Mouse (Mus musculus) midbrain, embryonic 14.5 days (tissue): ENCODE results near the gene Gramd1b. TPM values are rescaled to one million over a fixed set of nuclear protein-coding genes. Genes with fewer than 3 reads are reported as not detected.

ENCODE experiments used
- ATAC-seq: fragments of 200-750 bp; cut with Nextera tagmentation; 2 replicates; pipeline ENCODE4 v1.8.0; 2017; ENCODE audit warnings: moderate number of reproducible peaks, moderate library complexity; ENCODE audit not compliant: low FRiP score, low TSS enrichment
- DNase-seq: peaks from one replicate; pipeline ENCODE4 v3.0.0-alpha.2; 2015
- H3K27ac ChIP-seq: fragments of 300-500 bp; sonication (generic); replicated peaks from 2 replicates; pipeline ENCODE4 v1.5.1; 2014; ENCODE audit warnings: mild to moderate bottlenecking, low read depth, low read length, moderate library complexity
- H3K27me3 ChIP-seq: fragments of 300-500 bp; sonication (generic); 2 replicates; pipeline ENCODE4 v1.6.1; 2014; ENCODE audit warnings: low read length, control low read depth, mixed read lengths; ENCODE audit not compliant: control insufficient read depth, insufficient read depth
- H3K36me3 ChIP-seq: fragments of 300-500 bp; sonication (generic); 2 replicates; pipeline ENCODE4 v1.6.1; 2014; ENCODE audit warnings: low read length, control low read depth; ENCODE audit not compliant: control insufficient read depth, insufficient read depth
- H3K4me1 ChIP-seq: fragments of 300-500 bp; sonication (generic); 2 replicates; pipeline ENCODE4 v1.6.1; 2014; ENCODE audit warnings: mild to moderate bottlenecking, antibody characterized with exemption, low read length, control low read depth; ENCODE audit not compliant: control insufficient read depth, insufficient read depth
- H3K4me2 ChIP-seq: fragments of 300-500 bp; sonication (generic); 2 replicates; pipeline ENCODE4 v1.6.1; 2014; ENCODE audit warnings: mild to moderate bottlenecking, low read length, moderate library complexity
- H3K4me3 ChIP-seq: fragments of 300-500 bp; sonication (generic); replicated peaks from 2 replicates; pipeline ENCODE4 v1.5.1; 2014; ENCODE audit warnings: low read depth, low read length
- H3K9ac ChIP-seq: fragments of 300-500 bp; sonication (generic); replicated peaks from 2 replicates; pipeline ENCODE4 v1.6.1; 2014; ENCODE audit warnings: mild to moderate bottlenecking, low read length, moderate library complexity
- H3K9me3 ChIP-seq: fragments of 300-500 bp; sonication (generic); 2 replicates; pipeline ENCODE4 v1.6.1; 2016; ENCODE audit warnings: low read length, control low read depth, mixed read lengths; ENCODE audit not compliant: control insufficient read depth
- WGBS: fragments of 180-500 bp; shearing (Covaris S2); extraction: QIAGEN DNeasy Blood & Tissue Kit; methylation state at CpG from one replicate; pipeline ENCODE4 v1.1.7; 2014; 5-methylcytosine and 5-hydroxymethylcytosine counted together
- polyA plus RNA-seq: library from polyadenylated mRNA; unstranded; fragments of >200 nt; fragmentation: Nextera tagmentation; extraction: Ambion mirVana; gene quantifications from 2 replicates; pipeline ENCODE4 v1.2.1, GENCODE M21; 2014

The Gramd1b gene
- polyA plus RNA-seq, 1 experiment from 2014 or later, result 11.3 TPM

DNA sequence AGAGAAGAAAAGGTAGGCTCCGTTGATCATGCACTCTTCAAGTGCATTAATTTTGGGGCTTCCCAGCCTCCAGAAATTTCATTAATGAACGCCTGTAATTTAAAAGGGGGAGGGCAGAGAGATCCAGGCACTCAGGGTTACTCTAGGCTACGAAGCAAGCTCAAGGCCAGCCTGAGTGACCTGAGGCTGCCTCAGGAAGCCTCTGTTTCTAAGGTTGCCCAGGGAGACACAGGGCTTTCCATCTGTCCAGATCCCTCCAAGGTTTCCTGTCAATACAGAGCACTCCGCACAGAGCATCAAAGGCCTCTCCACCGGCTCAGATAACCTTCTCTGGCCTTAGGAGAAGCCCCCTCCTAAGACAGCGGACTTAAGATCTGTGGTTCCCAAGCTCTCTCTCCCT lies 125.4 kb downstream of the Gramd1b start:
- no peak overlapping the region for H3K4me2 ChIP-seq
- H3K4me1 ChIP-seq, result no peaks in the 10 kb centered on the region
- H3K4me3 ChIP-seq, result no peak overlapping the region
- ATAC-seq (no peak), DNase-seq (no peak)
- no peak overlapping the region for H3K27ac ChIP-seq
- H3K9ac ChIP-seq, result no peak overlapping the region
- WGBS, result 40% methylated on average over 6 of the region's 6 CpGs
- H3K36me3 ChIP-seq, result no peaks in the 10 kb centered on the region
- no peaks in the 10 kb centered on the region for H3K27me3 ChIP-seq
- H3K9me3 ChIP-seq, result no peaks in the 10 kb centered on the region

DNA sequence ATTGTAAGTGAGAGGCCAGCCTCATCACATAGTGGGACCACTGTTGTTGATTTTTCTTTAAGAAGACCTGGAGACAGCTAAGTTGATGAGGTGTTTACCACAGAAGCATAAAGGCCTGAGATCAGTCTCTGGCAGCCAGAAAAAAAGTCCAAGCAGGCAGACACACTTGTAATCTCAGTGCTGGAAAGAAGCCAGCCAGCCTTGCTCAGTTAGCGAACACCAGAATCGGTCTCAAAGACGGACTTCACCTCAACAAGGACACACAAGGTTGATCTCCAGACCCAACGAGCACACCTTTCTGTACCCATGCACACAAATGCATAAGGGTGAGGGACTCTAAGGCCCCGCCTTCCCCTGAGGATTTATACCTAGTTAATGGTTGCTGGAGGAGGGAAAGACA lies 125.9 kb downstream of the Gramd1b start:
- 85% methylated on average over 5 of the region's 5 CpGs for WGBS
- no peak for DNase-seq

DNA sequence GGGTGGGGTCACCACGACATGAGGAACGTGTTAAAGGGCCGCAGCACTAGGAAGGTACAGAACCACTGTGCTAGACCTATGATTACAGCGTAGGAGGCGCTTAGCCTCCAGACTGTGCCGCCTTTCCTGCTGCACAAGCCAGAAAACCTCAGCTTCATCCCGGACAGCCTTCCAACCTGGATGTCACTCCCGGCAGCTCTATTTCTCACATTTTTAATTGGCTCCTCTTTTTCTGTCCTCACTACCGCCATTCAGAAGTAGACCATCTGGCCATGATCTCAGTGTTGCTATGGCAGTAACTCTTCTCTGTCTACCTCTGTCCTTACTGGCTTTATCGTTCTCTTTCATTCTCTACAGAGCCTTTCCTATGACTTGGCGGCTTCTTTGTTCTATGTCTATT lies 126.5 kb downstream of the Gramd1b start:
- no peak overlapping the region for H3K9ac ChIP-seq
- no peaks in the 10 kb centered on the region for H3K4me1 ChIP-seq
- no peaks in the 10 kb centered on the region for H3K9me3 ChIP-seq
- H3K4me2 ChIP-seq, result no peak overlapping the region
- H3K27ac ChIP-seq, result no peak overlapping the region
- no peak for DNase-seq
- H3K27me3 ChIP-seq, result no peaks in the 10 kb centered on the region
- ATAC-seq, result no peak
- H3K36me3 ChIP-seq, result no peaks in the 10 kb centered on the region
- WGBS, result 89% methylated on average over 11 of the region's 11 CpGs
- H3K4me3 ChIP-seq, result no peak overlapping the region

More for the DNA sequence above, 125.9 kb downstream of the Gramd1b start:
- Histone ChIP-seq H3K27ac (no peak overlapping the region), H3K9me3 (no peaks in the 10 kb centered on the region), H3K4me3 (no peak overlapping the region), H3K4me1 (no peaks in the 10 kb centered on the region), H3K9ac (no peak overlapping the region), H3K36me3 (no peaks in the 10 kb centered on the region), H3K27me3 (no peaks in the 10 kb centered on the region), H3K4me2 (no peak overlapping the region)
- no peak for ATAC-seq

DNA sequence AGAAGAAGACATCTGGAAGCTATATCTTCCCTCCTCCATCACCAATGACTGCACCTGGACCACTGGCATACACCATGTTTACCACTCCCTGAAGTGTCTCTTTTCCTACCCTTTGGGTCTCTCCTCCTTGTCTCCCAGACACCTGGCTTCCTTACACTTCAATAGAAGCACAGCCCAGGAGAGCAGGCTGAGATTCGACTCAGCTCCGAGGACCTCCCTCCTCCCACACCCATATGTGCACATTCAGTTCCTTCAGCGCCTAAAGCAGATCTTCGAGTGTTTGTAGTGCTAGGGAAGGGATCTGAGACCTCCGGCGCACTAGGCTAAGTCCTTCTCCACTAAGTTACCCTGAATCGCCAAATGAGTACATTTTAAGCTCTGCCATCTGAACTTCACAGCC lies 127.4 kb downstream of the Gramd1b start:
- no peak for ATAC-seq
- 89% methylated on average over 7 of the region's 7 CpGs for WGBS
- H3K9me3 ChIP-seq, result no peaks in the 10 kb centered on the region
- no peaks in the 10 kb centered on the region for H3K36me3 ChIP-seq
- H3K4me2 ChIP-seq, result no peak overlapping the region
- no peak for DNase-seq
- no peak overlapping the region for H3K9ac ChIP-seq
- H3K4me3 ChIP-seq, result no peak overlapping the region
- H3K4me1 ChIP-seq, result no peaks in the 10 kb centered on the region
- no peaks in the 10 kb centered on the region for H3K27me3 ChIP-seq
- no peak overlapping the region for H3K27ac ChIP-seq

DNA sequence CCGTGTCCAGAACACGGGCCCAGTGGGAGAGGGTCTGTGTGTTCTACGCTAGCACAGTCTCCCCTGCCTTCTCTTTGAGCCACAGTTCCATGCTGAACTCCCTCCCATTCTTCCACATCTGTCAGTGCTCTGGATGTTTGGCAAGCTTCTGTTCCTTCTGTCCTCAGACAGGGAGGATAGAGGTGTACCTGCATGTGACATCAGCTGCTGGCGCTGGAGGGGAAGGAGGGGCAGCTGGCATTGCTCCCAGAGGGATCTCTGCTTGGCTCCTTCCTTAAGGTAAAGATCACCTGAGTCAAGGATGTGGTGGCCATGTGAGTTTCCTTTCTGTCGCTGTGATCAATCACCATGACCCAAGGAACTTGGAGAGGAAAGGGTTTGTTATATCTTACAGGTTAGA lies 129.4 kb downstream of the Gramd1b start:
- 94% methylated on average over 5 of the region's 5 CpGs for WGBS
- Histone ChIP-seq H3K4me2 (no peak overlapping the region), H3K9me3 (no peaks in the 10 kb centered on the region), H3K27ac (no peak overlapping the region), H3K4me3 (no peak overlapping the region), H3K27me3 (no peaks in the 10 kb centered on the region), H3K36me3 (no peaks in the 10 kb centered on the region), H3K4me1 (no peaks in the 10 kb centered on the region), H3K9ac (no peak overlapping the region)
- DNase-seq (no peak), ATAC-seq (no peak)

DNA sequence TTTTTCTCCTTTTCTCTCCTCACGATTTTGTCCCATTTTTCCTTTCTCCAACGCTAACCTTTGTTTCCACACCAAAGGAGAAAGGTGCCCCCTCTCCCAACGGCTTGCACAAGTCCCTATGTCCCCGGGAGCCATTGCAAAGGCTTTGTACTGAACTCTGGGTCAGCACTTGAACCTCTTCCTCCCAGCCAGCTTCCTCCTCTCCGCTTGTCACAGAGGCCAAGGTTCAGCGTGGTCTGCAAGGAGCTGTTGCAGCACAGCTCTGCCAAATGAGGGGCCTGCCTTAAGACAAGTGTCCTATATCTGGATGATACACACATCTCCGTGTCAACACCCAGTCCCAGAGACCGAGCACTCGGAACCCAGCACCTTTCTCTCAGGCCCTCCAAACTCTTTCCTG lies 130.3 kb downstream of the Gramd1b start:
- no peak for DNase-seq
- no peak overlapping the region for H3K4me3 ChIP-seq
- no peak overlapping the region for H3K27ac ChIP-seq
- no peaks in the 10 kb centered on the region for H3K27me3 ChIP-seq
- no peak overlapping the region for H3K4me2 ChIP-seq
- no peaks in the 10 kb centered on the region for H3K9me3 ChIP-seq
- no peaks in the 10 kb centered on the region for H3K36me3 ChIP-seq
- H3K9ac ChIP-seq, result no peak overlapping the region
- no peak for ATAC-seq
- 80% methylated on average over 9 of the region's 9 CpGs for WGBS
- H3K4me1 ChIP-seq, result no peaks in the 10 kb centered on the region

DNA sequence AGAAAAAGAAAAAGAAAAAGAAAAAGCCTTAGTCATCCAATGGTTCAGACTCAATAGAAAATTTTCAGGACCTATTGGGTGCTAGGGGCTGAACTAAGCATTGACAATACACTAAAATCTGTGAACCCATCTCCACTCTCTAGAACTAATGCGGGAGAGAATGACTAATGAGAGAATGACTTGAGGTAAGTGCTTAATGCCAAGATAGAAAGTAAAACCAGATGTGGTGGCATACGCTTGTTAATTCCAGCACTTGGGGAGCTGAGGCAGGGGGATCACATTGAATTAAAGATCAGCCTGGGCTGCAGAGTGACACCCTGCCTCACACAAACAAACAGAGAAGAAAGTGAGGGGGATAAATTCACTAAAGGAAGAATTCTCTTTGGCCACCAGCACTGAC lies 131.0 kb downstream of the Gramd1b start:
- Histone ChIP-seq H3K27me3 (no peaks in the 10 kb centered on the region), H3K9ac (no peak overlapping the region), H3K4me3 (no peak overlapping the region), H3K4me1 (no peaks in the 10 kb centered on the region), H3K27ac (no peak overlapping the region), H3K9me3 (no peaks in the 10 kb centered on the region), H3K4me2 (no peak overlapping the region), H3K36me3 (no peaks in the 10 kb centered on the region)
- DNase-seq (no peak), ATAC-seq (no peak)
- WGBS, result 86% methylated on average over 2 of the region's 2 CpGs

DNA sequence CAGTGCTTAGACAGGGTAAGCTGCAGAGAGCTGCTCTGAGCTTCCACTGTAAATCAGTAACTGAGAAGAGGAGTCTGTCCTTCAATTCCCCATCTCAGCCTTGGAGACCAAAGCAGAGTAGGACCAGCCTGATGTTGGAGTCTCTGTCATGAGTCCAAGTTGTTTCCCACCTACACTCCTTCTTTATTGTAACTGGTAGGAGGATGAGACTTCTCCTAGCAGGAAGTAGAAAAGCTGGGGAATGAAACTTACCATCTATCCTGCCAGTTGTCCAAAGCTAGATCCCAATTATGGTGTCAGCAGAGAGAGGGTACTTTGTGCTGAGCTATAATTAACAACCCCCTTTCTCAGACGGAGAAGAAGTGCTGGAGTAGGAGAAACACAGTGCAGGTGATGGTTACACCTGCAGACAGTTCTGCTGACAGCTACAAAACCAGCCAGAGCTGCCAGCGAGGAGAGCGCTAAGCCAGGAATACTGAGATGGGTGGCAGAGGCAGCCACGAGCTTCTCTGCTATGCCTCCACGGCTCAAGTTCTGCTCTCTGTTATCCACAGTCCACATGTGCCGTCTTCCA lies 131.7 kb downstream of the Gramd1b start:
- Histone ChIP-seq H3K4me3 (no peak overlapping the region), H3K36me3 (no peaks in the 10 kb centered on the region), H3K9ac (no peak overlapping the region), H3K4me1 (no peaks in the 10 kb centered on the region), H3K27ac (no peak overlapping the region), H3K4me2 (no peak overlapping the region), H3K27me3 (no peaks in the 10 kb centered on the region), H3K9me3 (no peaks in the 10 kb centered on the region)
- DNase-seq (no peak), ATAC-seq (no peak)
- WGBS, result 83% methylated on average over 6 of the region's 6 CpGs

DNA sequence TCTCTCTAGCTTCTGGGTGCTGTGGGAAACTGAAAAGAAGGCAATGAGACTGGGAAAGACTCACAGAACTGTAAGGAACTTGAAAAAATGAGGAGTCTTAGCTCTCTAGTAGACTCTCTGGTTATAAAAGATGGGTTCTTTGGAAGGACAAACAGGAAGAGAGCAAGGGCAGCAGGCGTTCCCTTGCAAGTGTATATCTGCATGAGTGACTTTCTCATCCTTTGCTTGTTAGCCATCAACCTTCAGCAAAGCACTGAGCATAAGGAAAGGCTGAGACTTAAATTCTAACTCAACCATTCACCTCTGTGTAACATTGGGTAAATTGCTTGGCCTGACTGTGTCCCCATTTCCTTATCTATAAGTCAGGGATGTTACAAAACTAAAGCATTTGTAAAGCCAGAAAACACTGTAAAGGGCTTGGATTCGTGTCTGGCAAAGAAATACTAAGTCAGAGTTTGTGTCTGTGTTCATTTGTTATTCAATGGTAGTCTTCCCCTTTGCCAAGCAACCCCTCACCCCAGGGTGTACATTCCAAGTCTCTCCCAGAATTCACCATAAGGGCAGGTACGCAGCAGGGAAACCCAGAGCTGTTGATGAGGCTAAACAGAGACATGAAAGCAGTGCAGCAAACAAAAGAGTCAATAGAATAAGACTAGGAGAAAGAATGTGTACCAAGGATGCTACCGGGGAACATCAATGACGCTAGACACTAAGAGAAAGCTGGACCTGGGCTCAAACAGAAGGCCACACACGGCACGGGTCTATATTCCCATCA lies 133.5 kb downstream of the Gramd1b start:
- H3K4me2 ChIP-seq, result no peak overlapping the region
- 59% methylated on average over 7 of the region's 7 CpGs for WGBS
- DNase-seq (no peak), ATAC-seq (no peak)
- no peak overlapping the region for H3K27ac ChIP-seq
- no peaks in the 10 kb centered on the region for H3K9me3 ChIP-seq
- H3K4me1 ChIP-seq, result peaks cover 2% of the 10 kb centered on the region
- H3K4me3 ChIP-seq, result no peak overlapping the region
- H3K36me3 ChIP-seq, result no peaks in the 10 kb centered on the region
- H3K27me3 ChIP-seq, result no peaks in the 10 kb centered on the region
- no peak overlapping the region for H3K9ac ChIP-seq
